Mouse (Mus musculus) erythroblast, adult 5-6 weeks (primary cell): ENCODE data around the gene Rsl1d1. TPM values are rescaled to one million over a fixed set of nuclear protein-coding genes. Genes with fewer than 3 reads are reported as not detected.

ENCODE experiments used
- ATAC-seq: replicated peaks from 2 replicates; pipeline ENCODE4 v1.8.0; 2016; ENCODE audit warnings: moderate number of reproducible peaks, mild to moderate bottlenecking, moderate TSS enrichment, inconsistent platforms; ENCODE audit not compliant: poor library complexity, low FRiP score, severe bottlenecking
- total RNA-seq, 2 experiments: library from RNA; stranded (forward) in 1 of 2; stranded (reverse) in 1 of 2; fragments of 150-400 nt in 1 of 2; fragments of 200-764, 138-1000 nt in 1 of 2; gene quantifications; 2 replicates each; pipeline versions ENCODE4 v1.2.3 to v1.2.4; 2015 to 2017; ENCODE audit warnings: low replicate concordance in 2 of 2

Gene Rsl1d1
- 35.7 and 61.7 TPM in 2 replicates for total RNA-seq (2015; ENCODE audit: low replicate concordance)
- 34.6 and 41.4 TPM in 2 replicates for total RNA-seq (2017; ENCODE audit: low replicate concordance)

- ATAC-seq = peak; percentile 97
These were observed at the start of gene Rsl1d1 for GRCm38 (mm10) chr16:11202571-11203554. Rsl1d1 (minus strand) TSS chr16:11203331.

GRCm38 (mm10) chr16:11247791-11248190 is 44.7 kb upstream of the Rsl1d1 start:
- ATAC-seq = no peak

GRCm38 (mm10) chr16:11245767-11246166 is 42.6 kb upstream of the Rsl1d1 start:
- no peak for ATAC-seq

- ATAC-seq = no peak
These were observed 39.3 kb upstream of the Rsl1d1 start for GRCm38 (mm10) chr16:11242401-11242800.

GRCm38 (mm10) chr16:11217801-11218200 is 14.7 kb upstream of the Rsl1d1 start:
- no peak for ATAC-seq

- peak; percentile 61 for ATAC-seq
These were observed 664 bp upstream of the Rsl1d1 start for GRCm38 (mm10) chr16:11203600-11204390.

GRCm38 (mm10) chr16:11201740-11202394 is 1.3 kb downstream of the Rsl1d1 start:
- ATAC-seq = no peak

GRCm38 (mm10) chr16:11200247-11200646 is 2.9 kb downstream of the Rsl1d1 start:
- ATAC-seq = no peak

- ATAC-seq = peak; percentile 44; the same call in 1 of the 2 replicates
These were observed 4.7 kb downstream of the Rsl1d1 start for GRCm38 (mm10) chr16:11198467-11198866.

GRCm38 (mm10) chr16:11197052-11197451 is 6.1 kb downstream of the Rsl1d1 start:
- ATAC-seq = no peak

- no peak for ATAC-seq
These were observed 9.9 kb downstream of the Rsl1d1 start for GRCm38 (mm10) chr16:11193231-11193630.

GRCm38 (mm10) chr16:11190150-11190549 is 13.0 kb downstream of the Rsl1d1 start:
- ATAC-seq = no peak

GRCm38 (mm10) chr16:11177404-11177803 is 25.7 kb downstream of the Rsl1d1 start:
- no peak for ATAC-seq

- ATAC-seq = no peak
These were observed 26.3 kb downstream of the Rsl1d1 start for GRCm38 (mm10) chr16:11176884-11177244.

- ATAC-seq = peak; percentile 92
These were observed 26.8 kb downstream of the Rsl1d1 start, which contains the start of gene Zc3h7a for GRCm38 (mm10) chr16:11176208-11176883. Zc3h7a (minus strand) TSS chr16:11176393.

- peak; percentile 59 for ATAC-seq
These were observed 27.5 kb downstream of the Rsl1d1 start for GRCm38 (mm10) chr16:11175489-11176207.

GRCm38 (mm10) chr16:11175100-11175488 is 28.0 kb downstream of the Rsl1d1 start:
- no peak for ATAC-seq

GRCm38 (mm10) chr16:11174671-11175081 is 28.5 kb downstream of the Rsl1d1 start:
- peak; percentile 47; the same call in 1 of the 2 replicates for ATAC-seq

- ATAC-seq = no peak
These were observed 31.5 kb downstream of the Rsl1d1 start for GRCm38 (mm10) chr16:11171679-11172078.
